Mouse (Mus musculus): Measurements from ENCODE around the gene Hnf4a. TPM values are rescaled to one million over a fixed set of nuclear protein-coding genes. Genes with fewer than 3 reads are reported as not detected.

Hnf4a gene
- polyA plus RNA-seq, 1 experiment = 0.01 TPM

DNA sequence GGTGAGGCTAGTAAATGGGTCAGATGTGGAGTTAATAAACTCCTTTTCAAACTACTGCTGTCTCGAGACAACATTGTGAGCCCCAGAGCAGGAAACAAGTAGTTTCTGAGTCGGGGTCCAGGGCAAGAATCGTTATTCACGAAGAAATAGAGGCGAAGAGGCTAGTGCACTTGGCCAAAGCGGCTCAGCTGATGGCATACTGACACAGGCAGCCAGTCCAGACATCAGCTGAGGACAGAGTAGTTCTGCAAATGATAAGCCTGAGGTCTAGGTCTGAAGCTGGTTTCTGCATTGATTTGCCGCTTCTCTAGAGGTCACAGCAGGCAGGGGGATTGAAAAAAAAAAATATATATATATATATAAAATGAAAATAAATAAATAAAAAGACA, 95.1 kb downstream of the Hnf4a start:
- TF ChIP-seq TAL1 (IDR thresholded peaks at IDR 0.05; ENCODE audit: low read length) (no peak), GATA1 (IDR thresholded peaks at IDR 0.05; ENCODE audit: low read length) (no peak)
- Histone ChIP-seq H3K4me1 (ENCODE audit: control insufficient read depth) (peaks cover 54% of the 10 kb centered on the region), H3K9me3 (ENCODE audit: control insufficient read depth, low read length) (no peaks in the 10 kb centered on the region), H3K27me3 (ENCODE audit: control insufficient read depth) (no peaks in the 10 kb centered on the region), H3K4me3 (replicated peaks) (peak overlapping the region; percentile 92), H3K36me3 (ENCODE audit: control insufficient read depth) (peaks cover 7% of the 10 kb centered on the region)

DNA sequence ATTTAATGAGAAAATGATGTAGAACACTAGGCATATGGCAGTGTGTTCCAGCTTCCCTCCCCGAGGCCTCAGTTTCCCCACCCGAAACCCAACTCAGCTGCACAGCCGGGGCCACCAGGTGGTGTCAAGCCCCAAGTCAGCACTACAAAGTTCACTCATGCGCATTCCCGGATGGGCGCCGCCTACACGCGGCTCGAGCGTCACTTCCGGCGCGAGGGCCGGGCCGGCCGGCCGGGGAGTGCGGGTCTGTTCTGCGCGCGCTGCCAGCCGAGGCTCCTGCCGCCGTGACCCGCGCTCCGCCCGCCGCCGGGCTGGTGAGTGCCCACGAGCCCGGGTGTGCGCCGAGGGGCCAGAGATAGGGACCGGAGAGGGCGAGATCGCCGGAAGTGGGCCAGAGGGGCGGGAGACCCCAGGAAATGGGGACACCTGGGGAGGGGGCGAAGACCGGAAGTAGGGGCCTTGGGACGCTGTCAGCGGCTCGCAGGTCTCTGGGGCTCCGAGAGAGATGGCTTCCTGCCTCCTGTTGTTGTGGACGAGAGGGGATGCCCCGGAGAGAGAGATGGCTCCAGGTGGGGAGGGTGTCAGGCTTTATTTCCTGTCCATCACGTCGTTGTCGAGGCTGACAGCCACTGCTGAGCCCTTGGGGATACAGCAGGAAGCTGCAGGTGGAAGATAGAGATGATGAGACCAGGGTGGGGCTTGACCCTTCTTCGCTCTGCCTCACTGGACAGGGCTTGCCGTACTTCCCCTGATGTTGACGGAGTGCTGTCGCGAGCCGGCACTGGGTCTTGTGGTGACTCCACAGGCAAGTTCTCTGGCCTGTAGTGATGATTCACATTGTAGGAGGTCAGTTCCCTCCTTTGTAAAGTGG, 95.7 kb downstream of the Hnf4a start, which contains the start of gene Ttpal:
TSS of gene Ttpal (plus strand) at position 214 of the 871 bp plus-strand sequence.
- Histone ChIP-seq H3K27me3 (ENCODE audit: control insufficient read depth) (no peaks in the 10 kb centered on the region), H3K36me3 (ENCODE audit: control insufficient read depth) (peaks cover 13% of the 10 kb centered on the region), H3K4me1 (ENCODE audit: control insufficient read depth) (peaks cover 57% of the 10 kb centered on the region), H3K9me3 (ENCODE audit: control insufficient read depth, low read length) (no peaks in the 10 kb centered on the region), H3K4me3 (replicated peaks) (peak within 1 kb of the TSS; percentile 92)
- TF ChIP-seq TAL1 (IDR thresholded peaks at IDR 0.05; ENCODE audit: low read length) = no peak
- no peak for TF ChIP-seq GATA1 (IDR thresholded peaks at IDR 0.05; ENCODE audit: low read length)

DNA sequence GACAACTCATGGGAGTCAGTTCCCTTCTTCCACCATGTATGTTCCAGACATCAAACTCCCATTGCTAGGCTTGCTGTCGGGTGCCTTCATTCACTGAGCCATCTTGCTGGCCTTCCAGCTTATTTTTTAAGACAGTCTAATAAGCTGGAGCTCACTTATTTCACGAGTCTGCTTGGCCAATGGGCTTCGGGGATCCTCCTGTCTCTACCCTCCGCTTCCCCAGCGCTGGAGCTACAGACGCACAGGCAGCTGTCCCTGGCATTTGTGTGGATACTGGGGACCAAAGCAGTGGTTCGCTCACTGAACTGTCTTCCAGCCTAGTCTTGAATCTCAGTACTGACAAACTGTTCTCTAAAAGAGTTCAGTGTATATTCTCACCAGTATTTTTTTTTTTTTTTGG, 99.6 kb downstream of the Hnf4a start:
- H3K4me3 ChIP-seq (replicated peaks) = no peak overlapping the region
- H3K27me3 ChIP-seq (ENCODE audit: control insufficient read depth) = no peaks in the 10 kb centered on the region
- peaks cover 69% of the 10 kb centered on the region for H3K4me1 ChIP-seq (ENCODE audit: control insufficient read depth)
- H3K9me3 ChIP-seq (ENCODE audit: control insufficient read depth, low read length) = no peaks in the 10 kb centered on the region
- TF ChIP-seq GATA1 (IDR thresholded peaks at IDR 0.05; ENCODE audit: low read length) (no peak), TAL1 (IDR thresholded peaks at IDR 0.05; ENCODE audit: low read length) (no peak)
- H3K36me3 ChIP-seq (ENCODE audit: control insufficient read depth) = peaks cover 47% of the 10 kb centered on the region

DNA sequence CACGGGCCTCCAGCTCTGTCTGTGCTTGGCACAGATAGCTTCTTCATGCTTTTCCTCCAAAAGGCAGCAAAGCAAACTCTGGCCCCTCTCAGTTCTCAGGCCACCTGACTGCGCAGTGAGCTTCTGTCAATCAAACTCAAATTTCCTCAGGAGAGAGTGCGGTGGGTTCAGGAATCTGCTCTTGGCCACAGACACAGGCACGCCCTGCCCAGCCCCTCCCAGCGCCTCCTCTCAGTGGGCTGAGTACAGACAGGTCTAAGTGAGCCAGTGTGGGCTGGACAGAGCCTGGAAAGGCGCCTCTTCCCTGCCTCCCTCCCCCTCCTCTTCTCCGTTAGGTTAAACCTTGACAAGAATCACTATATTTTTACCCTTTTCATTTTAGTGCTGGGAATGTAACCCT, 101.4 kb downstream of the Hnf4a start:
- peaks cover 65% of the 10 kb centered on the region for H3K36me3 ChIP-seq (ENCODE audit: control insufficient read depth)
- TF ChIP-seq TAL1 (IDR thresholded peaks at IDR 0.05; ENCODE audit: low read length) (no peak), GATA1 (IDR thresholded peaks at IDR 0.05; ENCODE audit: low read length) (no peak)
- no peaks in the 10 kb centered on the region for H3K9me3 ChIP-seq (ENCODE audit: control insufficient read depth, low read length)
- no peak overlapping the region for H3K4me3 ChIP-seq (replicated peaks)
- peaks cover 51% of the 10 kb centered on the region for H3K4me1 ChIP-seq (ENCODE audit: control insufficient read depth)
- H3K27me3 ChIP-seq (ENCODE audit: control insufficient read depth) = no peaks in the 10 kb centered on the region

DNA sequence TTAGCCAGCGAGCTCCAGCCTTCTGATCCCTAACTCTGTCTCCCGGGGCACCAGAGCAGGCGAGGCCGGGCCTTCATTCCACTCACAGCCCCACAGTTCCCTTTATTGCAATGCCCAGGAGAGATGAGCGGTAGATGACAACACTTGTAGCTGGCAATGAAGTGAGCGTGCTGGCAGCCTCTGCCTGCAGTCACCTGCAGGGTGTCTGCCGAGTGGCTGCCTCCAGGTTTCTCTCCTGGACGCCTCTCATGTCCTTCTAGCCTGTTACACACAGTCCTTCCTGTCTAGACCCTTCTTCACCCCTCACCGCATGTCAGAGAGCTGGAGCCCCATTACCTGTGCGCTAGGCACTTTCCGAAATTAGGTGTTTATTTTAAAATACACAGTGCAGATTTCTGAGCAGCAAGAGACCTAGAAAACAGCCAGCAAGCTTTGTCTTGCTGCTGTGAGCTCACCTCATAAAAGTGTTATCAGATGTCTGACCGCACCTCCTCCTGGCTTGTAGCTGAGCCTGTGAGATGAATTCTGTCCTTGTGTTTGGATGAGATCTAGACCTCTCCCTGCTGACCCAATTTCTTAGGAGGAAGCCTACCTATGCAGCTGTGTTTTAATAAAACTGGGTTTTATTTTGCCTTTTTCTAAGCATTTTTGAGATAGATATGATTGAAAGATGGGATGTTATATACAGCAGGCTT, 102.8 kb downstream of the Hnf4a start:
- no peak overlapping the region for H3K4me3 ChIP-seq (replicated peaks)

DNA sequence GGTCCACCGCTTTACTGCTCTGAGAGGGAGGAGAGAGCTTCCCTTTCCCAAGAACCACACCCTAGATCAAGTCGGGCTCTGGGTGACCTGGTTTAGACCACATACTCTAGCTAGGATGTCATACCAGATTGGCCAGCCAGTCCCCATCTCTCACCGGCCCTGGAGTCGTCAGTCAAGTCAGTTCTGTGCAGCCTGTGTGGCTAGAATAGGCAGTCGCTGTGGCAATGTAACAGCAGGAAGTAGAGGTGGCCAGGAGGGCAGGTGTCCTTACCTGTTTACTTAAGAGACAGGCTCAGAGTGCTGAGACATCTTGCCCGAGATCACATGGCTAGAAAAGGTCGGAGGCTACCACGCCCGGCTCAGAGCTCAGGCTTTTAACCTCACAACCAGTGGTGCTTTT, 104.6 kb downstream of the Hnf4a start:
- peaks cover 24% of the 10 kb centered on the region for H3K4me1 ChIP-seq (ENCODE audit: control insufficient read depth)
- no peak for TF ChIP-seq GATA1 (IDR thresholded peaks at IDR 0.05; ENCODE audit: low read length)
- no peak for TF ChIP-seq TAL1 (IDR thresholded peaks at IDR 0.05; ENCODE audit: low read length)
- H3K4me3 ChIP-seq (replicated peaks) = no peak overlapping the region
- no peaks in the 10 kb centered on the region for H3K9me3 ChIP-seq (ENCODE audit: control insufficient read depth, low read length)
- peaks cover 91% of the 10 kb centered on the region for H3K36me3 ChIP-seq (ENCODE audit: control insufficient read depth)
- no peaks in the 10 kb centered on the region for H3K27me3 ChIP-seq (ENCODE audit: control insufficient read depth)

More for the DNA sequence above, 102.8 kb downstream of the Hnf4a start:
- no peak for TF ChIP-seq TAL1 (IDR thresholded peaks at IDR 0.05; ENCODE audit: low read length)
- TF ChIP-seq GATA1 (IDR thresholded peaks at IDR 0.05; ENCODE audit: low read length) = no peak
- Histone ChIP-seq H3K9me3 (ENCODE audit: control insufficient read depth, low read length) (no peaks in the 10 kb centered on the region), H3K4me1 (ENCODE audit: control insufficient read depth) (peaks cover 39% of the 10 kb centered on the region), H3K27me3 (ENCODE audit: control insufficient read depth) (no peaks in the 10 kb centered on the region), H3K36me3 (ENCODE audit: control insufficient read depth) (peaks cover 79% of the 10 kb centered on the region)

DNA sequence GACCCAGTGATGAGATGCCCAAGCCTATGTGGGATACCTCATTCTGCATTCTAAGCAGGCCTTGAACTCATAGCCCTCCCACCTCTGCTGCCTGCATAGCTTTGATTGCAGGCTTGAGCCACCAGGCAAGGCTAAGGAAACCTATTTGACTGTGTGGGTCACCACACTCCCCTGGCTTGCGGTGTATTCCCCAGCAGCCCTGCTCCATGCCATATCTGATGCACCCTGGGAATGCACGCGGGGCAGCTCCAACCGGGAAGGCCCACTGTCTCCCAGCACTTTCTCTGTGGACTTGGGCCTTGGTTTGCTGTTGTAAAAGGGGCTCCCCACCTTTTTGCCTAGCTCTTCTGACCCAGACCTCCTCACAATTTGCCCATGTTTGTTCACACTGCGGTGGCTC, 106.6 kb downstream of the Hnf4a start:
- Histone ChIP-seq H3K4me1 (ENCODE audit: control insufficient read depth) (peaks cover 6% of the 10 kb centered on the region), H3K36me3 (ENCODE audit: control insufficient read depth) (peaks cover 95% of the 10 kb centered on the region), H3K9me3 (ENCODE audit: control insufficient read depth, low read length) (no peaks in the 10 kb centered on the region), H3K27me3 (ENCODE audit: control insufficient read depth) (no peaks in the 10 kb centered on the region), H3K4me3 (replicated peaks) (no peak overlapping the region)
- TF ChIP-seq TAL1 (IDR thresholded peaks at IDR 0.05; ENCODE audit: low read length) (no peak), GATA1 (IDR thresholded peaks at IDR 0.05; ENCODE audit: low read length) (no peak)

DNA sequence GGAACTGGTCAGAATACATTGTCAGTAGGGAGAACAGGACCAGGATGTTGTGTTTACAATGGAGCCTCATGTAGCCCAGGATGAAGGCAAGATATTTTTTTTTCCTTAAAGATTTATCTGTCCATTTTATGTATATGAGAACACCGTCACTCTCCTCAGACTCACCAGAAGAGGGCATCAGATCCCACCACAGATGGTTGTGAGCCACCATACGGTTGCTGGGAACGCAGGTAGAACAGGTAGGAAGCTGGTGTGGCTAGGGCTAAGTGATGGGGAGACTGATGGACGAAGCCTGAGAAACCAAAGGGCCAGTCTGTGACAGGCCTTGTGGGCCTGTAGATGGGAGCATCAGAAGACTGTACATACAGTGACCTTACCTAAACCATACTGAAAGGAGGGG, 107.4 kb downstream of the Hnf4a start:
- Histone ChIP-seq H3K36me3 (ENCODE audit: control insufficient read depth) (peaks cover 99% of the 10 kb centered on the region), H3K27me3 (ENCODE audit: control insufficient read depth) (no peaks in the 10 kb centered on the region), H3K4me3 (replicated peaks) (no peak overlapping the region), H3K4me1 (ENCODE audit: control insufficient read depth) (peaks cover 3% of the 10 kb centered on the region), H3K9me3 (ENCODE audit: control insufficient read depth, low read length) (no peaks in the 10 kb centered on the region)
- TF ChIP-seq TAL1 (IDR thresholded peaks at IDR 0.05; ENCODE audit: low read length) = no peak
- TF ChIP-seq GATA1 (IDR thresholded peaks at IDR 0.05; ENCODE audit: low read length) = no peak

DNA sequence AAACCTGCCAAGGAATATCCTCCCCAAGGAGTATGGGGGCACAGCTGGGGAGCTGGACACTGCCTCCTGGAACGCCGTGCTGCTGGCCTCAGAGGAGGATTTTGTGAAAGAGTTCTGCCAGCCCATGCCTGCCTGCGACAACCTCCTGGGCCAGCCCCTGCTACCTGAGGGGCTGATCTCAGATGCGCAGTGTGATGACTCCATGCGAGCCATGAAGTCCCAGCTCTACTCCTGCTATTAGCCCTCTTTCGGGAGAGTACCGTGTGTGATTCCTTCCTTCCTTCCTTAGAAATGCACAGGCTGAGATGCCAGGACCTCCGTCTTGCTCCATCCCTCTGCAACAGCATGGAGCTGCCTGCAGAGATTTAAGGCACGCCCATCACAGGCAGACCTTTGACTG, 108.8 kb downstream of the Hnf4a start:
- Histone ChIP-seq H3K4me3 (replicated peaks) (no peak overlapping the region), H3K9me3 (ENCODE audit: control insufficient read depth, low read length) (no peaks in the 10 kb centered on the region), H3K36me3 (ENCODE audit: control insufficient read depth) (peaks cover 100% of the 10 kb centered on the region), H3K27me3 (ENCODE audit: control insufficient read depth) (no peaks in the 10 kb centered on the region), H3K4me1 (ENCODE audit: control insufficient read depth) (no peaks in the 10 kb centered on the region; the same call in none of the 2 replicates)
- TF ChIP-seq GATA1 (IDR thresholded peaks at IDR 0.05; ENCODE audit: low read length) = no peak
